Mouse (Mus musculus) embryonic facial prominence, embryonic 11.5 days (tissue): ENCODE data around the gene Cyp4f40. TPM values are rescaled to one million over a fixed set of nuclear protein-coding genes. Genes with fewer than 3 reads are reported as not detected.
"Not testable (repeated sequence)": the region's sequence is repeated elsewhere in the genome, so short reads cannot be mapped to it uniquely, and the experiment has no call there.

Source experiments
- ATAC-seq: fragments of 200-750 bp; cut with Nextera tagmentation; replicated peaks from 2 replicates; pipeline ENCODE4 v1.8.0; 2017; ENCODE audit warnings: low read depth; ENCODE audit not compliant: insufficient number of reproducible peaks, low FRiP score, low TSS enrichment
- DNase-seq: peaks from one replicate; pipeline ENCODE4 v3.0.0-alpha.2; 2015; ENCODE audit warnings: low spot score
- H3K27ac ChIP-seq: fragments of 300-500 bp; sonication (generic); replicated peaks from 2 replicates; pipeline ENCODE4 v1.5.1; 2014; ENCODE audit warnings: mild to moderate bottlenecking, low read depth, low read length, control low read depth
- H3K27me3 ChIP-seq: fragments of 300-500 bp; sonication (generic); 2 replicates; pipeline ENCODE4 v1.6.1; 2014; ENCODE audit warnings: mild to moderate bottlenecking, low read length, moderate library complexity, mixed read lengths; ENCODE audit not compliant: control insufficient read depth, insufficient read depth
- H3K36me3 ChIP-seq: fragments of 300-500 bp; sonication (generic); replicated peaks from 2 replicates; pipeline ENCODE4 v1.6.1; 2014; ENCODE audit warnings: low read depth, mild to moderate bottlenecking, low read length, moderate library complexity, mixed read lengths; ENCODE audit not compliant: control insufficient read depth, insufficient read depth
- H3K4me1 ChIP-seq: fragments of 300-500 bp; sonication (generic); 2 replicates; pipeline ENCODE4 v1.6.1; 2014; ENCODE audit warnings: low read length, mixed read lengths; ENCODE audit not compliant: control insufficient read depth, insufficient read depth
- H3K4me2 ChIP-seq: fragments of 300-500 bp; sonication (generic); 2 replicates; pipeline ENCODE4 v1.6.1; 2014; ENCODE audit warnings: low read depth, mild to moderate bottlenecking, control low read depth, low read length, moderate library complexity
- H3K4me3 ChIP-seq: fragments of 300-500 bp; sonication (generic); 2 replicates; pipeline ENCODE4 v1.5.1; 2014; ENCODE audit warnings: low read depth, low read length, control low read depth
- H3K9ac ChIP-seq: fragments of 300-500 bp; sonication (generic); replicated peaks from 2 replicates; pipeline ENCODE4 v1.6.1; 2014; ENCODE audit warnings: mild to moderate bottlenecking, control low read depth, low read length
- H3K9me3 ChIP-seq: fragments of 300-500 bp; sonication (generic); replicated peaks from 2 replicates; pipeline ENCODE4 v1.6.1; 2016; ENCODE audit warnings: mild to moderate bottlenecking, low read length, inconsistent platforms, mixed read lengths; ENCODE audit not compliant: control insufficient read depth
- WGBS: fragments of 180-500 bp; shearing (Covaris S2); extraction: QIAGEN DNeasy Blood & Tissue Kit; methylation state at CpG from one replicate; pipeline ENCODE4 v1.1.7; 2014; 5-methylcytosine and 5-hydroxymethylcytosine counted together
- polyA plus RNA-seq: library from polyadenylated mRNA; unstranded; fragments of >200 nt; fragmentation: Nextera tagmentation; extraction: Ambion mirVana; gene quantifications from 2 replicates; pipeline ENCODE4 v1.2.1, GENCODE M21; 2014

Cyp4f40 gene
- polyA plus RNA-seq, 1 experiment from 2014 or later = not detected

GRCm38 (mm10) chr17:32722151-32722550 lies 63.5 kb downstream of the Cyp4f40 start:
- not testable (repeated sequence) for H3K9ac ChIP-seq, H3K4me3 ChIP-seq, ATAC-seq, DNase-seq, H3K4me2 ChIP-seq, H3K9me3 ChIP-seq, H3K27ac ChIP-seq, H3K4me1 ChIP-seq, H3K36me3 ChIP-seq, H3K27me3 ChIP-seq
- 100% methylated on average over 1 of the region's 1 CpGs for WGBS

DNA sequence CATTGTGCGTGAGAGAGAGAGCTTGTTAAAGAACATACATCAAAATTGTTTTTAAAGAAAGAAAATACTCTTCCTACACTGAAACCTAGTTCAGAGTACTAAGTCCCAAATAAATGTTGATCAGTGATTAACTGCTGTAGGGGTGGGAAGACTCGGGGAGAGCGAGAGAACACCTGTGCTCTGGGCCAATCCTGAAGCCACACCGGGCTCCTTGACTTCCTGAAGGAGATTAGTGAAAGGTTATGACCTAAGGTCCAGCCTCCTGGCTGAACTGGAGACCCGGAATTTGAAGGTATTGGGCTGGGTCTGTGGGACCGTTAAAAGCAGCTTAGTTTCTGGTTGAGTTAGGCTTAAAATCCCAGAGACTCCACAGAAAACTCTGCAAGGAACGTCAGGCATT lies 64.1 kb downstream of the Cyp4f40 start:
- no peak overlapping the region for H3K4me2 ChIP-seq
- WGBS = 81% methylated on average over 7 of the region's 7 CpGs
- no peak overlapping the region for H3K27ac ChIP-seq
- DNase-seq (no peak), ATAC-seq (no peak)
- no peaks in the 10 kb centered on the region for H3K36me3 ChIP-seq
- H3K27me3 ChIP-seq = no peaks in the 10 kb centered on the region
- H3K9ac ChIP-seq = no peak overlapping the region
- H3K4me3 ChIP-seq = no peak overlapping the region
- H3K4me1 ChIP-seq = no peaks in the 10 kb centered on the region
- no peaks in the 10 kb centered on the region for H3K9me3 ChIP-seq

GRCm38 (mm10) chr17:32726360-32726759 lies 67.7 kb downstream of the Cyp4f40 start:
- not testable (repeated sequence) for ATAC-seq

More at GRCm38 (mm10) chr17:32726360-32726759, 67.7 kb downstream of the Cyp4f40 start:
- H3K36me3 ChIP-seq, H3K9ac ChIP-seq, H3K4me2 ChIP-seq, H3K27ac ChIP-seq, H3K4me1 ChIP-seq, H3K27me3 ChIP-seq, DNase-seq, H3K4me3 ChIP-seq, H3K9me3 ChIP-seq: not testable (repeated sequence)

Other genes starting within 250 kb of the Cyp4f40 start
- gene Pglyrp2, start 234.7 kb upstream of the Cyp4f40 start, polyA plus RNA-seq = not detected in 2 replicates
- gene Cyp4f39, start 206.2 kb upstream of the Cyp4f40 start, polyA plus RNA-seq = 0.46 and 0.98 TPM in 2 replicates
- gene Cyp4f17, start 152.8 kb upstream of the Cyp4f40 start, polyA plus RNA-seq = 4.0 and 7.1 TPM in 2 replicates
- gene Cyp4f16, start 122.3 kb upstream of the Cyp4f40 start, polyA plus RNA-seq = 16.5 and 16.7 TPM in 2 replicates
- not detected in 2 replicates for gene Cyp4f37, start 37.6 kb upstream of the Cyp4f40 start, polyA plus RNA-seq
- gene Cyp4f15, start 26.7 kb downstream of the Cyp4f40 start, polyA plus RNA-seq = 0.27 TPM in 1 of 2 replicates, not detected in the other
- 25.6 and 33.8 TPM in 2 replicates for gene Zfp871, start 129.4 kb downstream of the Cyp4f40 start, polyA plus RNA-seq
- gene Zfp811, start 151.0 kb downstream of the Cyp4f40 start, polyA plus RNA-seq = 11.5 and 13.2 TPM in 2 replicates
- gene Zfp799, start 171.4 kb downstream of the Cyp4f40 start, polyA plus RNA-seq = 17.1 and 23.5 TPM in 2 replicates
- gene Zfp870, start 232.7 kb downstream of the Cyp4f40 start, polyA plus RNA-seq = 11.7 and 12.3 TPM in 2 replicates